Mouse (Mus musculus): ENCODE results near the gene 1700012B07Rik. TPM values are rescaled to one million over a fixed set of nuclear protein-coding genes. Genes with fewer than 3 reads are reported as not detected.

1700012B07Rik gene
- not detected for total RNA-seq (2023)

DNA sequence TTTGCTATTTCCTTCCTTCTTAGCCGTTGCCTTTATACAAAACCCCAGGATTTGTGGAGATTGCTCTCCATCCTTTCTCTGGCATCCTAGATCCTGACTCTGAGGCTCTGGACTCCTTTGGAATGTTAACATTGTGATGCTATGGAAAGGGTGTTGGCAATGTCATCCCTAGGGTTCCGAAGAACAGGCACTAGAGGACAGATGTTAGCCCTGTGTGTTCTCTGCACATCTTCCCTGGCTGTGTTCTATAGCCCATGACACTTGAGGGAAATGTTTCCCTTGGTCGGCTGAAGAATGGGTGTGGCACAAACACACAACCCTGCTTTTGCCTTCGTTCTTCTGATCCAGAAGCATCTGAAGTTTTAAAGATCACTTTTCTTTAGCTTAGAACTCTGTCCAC is at the start of gene 1700012B07Rik:
Gene 1700012B07Rik (minus strand): TSS at position 101 of the 400 bp plus-strand sequence.

Other genes with a start within 250 kb of the 1700012B07Rik start
- gene Wipi1, start 216.1 kb downstream of the 1700012B07Rik start, total RNA-seq (2023) = 10 to 100 TPM; 44.9 to 45.6 TPM
- gene Prkar1a, start 178.6 kb downstream of the 1700012B07Rik start, total RNA-seq (2023) = 100 to 1,000 TPM; 143 to 146 TPM
- gene Fam20a, start 105.8 kb downstream of the 1700012B07Rik start, total RNA-seq (2023) = under 1 TPM in 1 of 2 experiments, not detected in 1; 0.13 TPM
- under 1 TPM; 0.04 to 0.09 TPM for gene Abca8b, start 167.8 kb upstream of the 1700012B07Rik start, total RNA-seq (2023)